Mouse (Mus musculus) cerebellum, adult 2 months (tissue): ENCODE results near the gene Colec11.

Experiments used
- CTCF ChIP-seq: fragments of 200-500 bp; IDR thresholded peaks from 2 replicates; pipeline ENCODE4 v1.5.1; 2011; ENCODE audit warnings: low read depth, mild to moderate bottlenecking, control low read depth, low read length, moderate library complexity, borderline replicate concordance; ENCODE audit not compliant: insufficient read depth
- POLR2A ChIP-seq: fragments of 200-500 bp; IDR thresholded peaks from 2 replicates; pipeline ENCODE4 v1.6.1; 2011; ENCODE audit warnings: low read length, control low read depth, borderline replicate concordance; ENCODE audit not compliant: insufficient read depth

- TF ChIP-seq CTCF (no peak), POLR2A (no peak)
Observed at GRCm38 (mm10) chr12:28623195-28623594, at the start of gene Colec11.
